Mouse (Mus musculus) left cerebral cortex, postnatal 25 days (tissue): ENCODE measurements around the gene Filip1. TPM values are rescaled to one million over a fixed set of nuclear protein-coding genes. Genes with fewer than 3 reads are reported as not detected.

Experiments
- DNase-seq, 2 experiments: peaks; one replicate each; pipeline ENCODE4 v3.0.0; 2022; ENCODE audit warnings: low spot score in 2 of 2, mixed read lengths in 1 of 2
- intact Hi-C: fragments of 180-260 bp; cut with DNase I; formaldehyde crosslinking; loops from one replicate; pipeline ENCODE4 v1.15.1; 2025
- total RNA-seq, 2 experiments: library from RNA; stranded (reverse); gene quantifications; 2 replicates each; pipeline ENCODE4 v1.2.3; 2021

Filip1 gene
- total RNA-seq, 2 experiments from 2014 or later, result 15.2 to 22.7 TPM

DNA sequence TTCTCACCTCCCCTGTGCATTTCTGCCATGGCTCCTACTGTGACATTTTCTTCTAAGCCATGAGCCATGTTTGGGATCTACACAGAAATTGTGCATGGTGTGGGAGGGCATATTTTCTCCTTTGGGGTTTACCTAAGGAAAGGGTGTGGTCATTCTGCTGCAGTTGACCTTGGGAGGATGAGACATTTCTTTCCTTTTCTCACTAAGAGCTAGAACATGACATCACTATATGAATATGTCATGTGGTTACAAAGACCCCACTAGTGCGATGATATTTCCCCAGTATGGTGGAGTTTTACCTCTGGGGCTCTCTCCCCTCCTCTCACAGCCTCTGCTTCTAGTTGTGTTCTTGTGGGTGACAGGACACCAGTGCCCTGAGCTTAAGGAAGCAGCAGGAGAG lies 22.9 kb downstream of the Filip1 start:
- intact Hi-C loops, result no loop called here
- no peak for DNase-seq

DNA sequence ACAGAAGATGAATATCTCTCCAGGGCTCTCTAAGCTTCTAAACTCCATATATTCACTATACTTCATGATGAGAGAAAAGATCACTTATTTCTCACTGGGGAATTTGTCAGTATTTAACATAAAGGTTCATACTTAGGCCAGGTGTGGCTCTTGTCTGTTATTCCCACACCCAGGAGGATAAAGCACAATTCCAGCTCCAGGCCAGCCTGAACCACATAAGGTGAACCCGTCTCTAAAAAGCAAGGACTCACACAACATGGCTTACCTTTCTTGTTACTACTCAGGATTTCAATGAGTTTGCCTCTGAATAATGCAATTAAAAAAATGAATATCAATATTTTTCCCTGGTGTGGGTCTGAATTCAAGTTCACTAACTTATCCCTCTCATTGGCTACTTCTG lies 23.6 kb downstream of the Filip1 start:
- no peak for DNase-seq
- intact Hi-C loops, result no loop called here

DNA sequence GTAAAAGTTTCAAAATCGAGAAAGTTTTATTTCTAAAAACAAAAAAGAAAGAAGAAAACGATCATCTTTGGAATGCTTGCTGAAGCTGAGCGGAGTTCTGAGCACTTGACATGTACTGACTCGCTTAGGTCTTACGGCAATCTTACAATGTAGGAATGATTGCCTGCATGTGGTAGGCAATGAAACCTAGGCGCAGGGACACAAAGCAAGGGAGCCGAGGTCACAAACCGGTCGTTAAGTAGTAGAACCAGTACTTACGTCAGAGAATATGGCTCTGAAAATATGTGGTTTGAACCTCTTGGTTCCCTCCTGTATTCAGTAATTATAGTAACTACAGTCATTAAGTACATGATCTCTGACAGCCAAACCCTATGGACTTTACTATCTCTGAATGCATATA lies 29.4 kb downstream of the Filip1 start:
- intact Hi-C loops, result no loop called here

DNA sequence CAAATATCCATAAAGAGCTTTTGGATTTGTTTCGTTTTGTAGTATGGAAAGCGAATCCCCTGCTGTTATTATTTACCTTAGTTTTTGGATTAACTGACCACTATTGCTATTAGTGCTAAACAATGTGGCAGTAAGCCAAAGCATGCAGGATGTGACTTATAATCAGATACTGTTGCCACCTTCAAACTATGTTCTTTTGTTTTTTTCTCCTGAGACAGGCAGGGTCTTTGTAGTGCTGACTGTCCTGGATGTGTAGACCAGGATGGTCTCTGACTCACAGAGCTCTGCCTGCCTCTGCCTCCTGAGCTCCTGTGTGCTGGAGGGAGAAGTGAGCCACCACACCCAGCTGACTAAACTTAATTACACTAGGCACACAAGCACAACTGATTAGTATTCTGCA lies 33.4 kb downstream of the Filip1 start:
- intact Hi-C loops, result no loop called here

More for the DNA sequence above, 29.4 kb downstream of the Filip1 start:
- no peak for DNase-seq

DNA sequence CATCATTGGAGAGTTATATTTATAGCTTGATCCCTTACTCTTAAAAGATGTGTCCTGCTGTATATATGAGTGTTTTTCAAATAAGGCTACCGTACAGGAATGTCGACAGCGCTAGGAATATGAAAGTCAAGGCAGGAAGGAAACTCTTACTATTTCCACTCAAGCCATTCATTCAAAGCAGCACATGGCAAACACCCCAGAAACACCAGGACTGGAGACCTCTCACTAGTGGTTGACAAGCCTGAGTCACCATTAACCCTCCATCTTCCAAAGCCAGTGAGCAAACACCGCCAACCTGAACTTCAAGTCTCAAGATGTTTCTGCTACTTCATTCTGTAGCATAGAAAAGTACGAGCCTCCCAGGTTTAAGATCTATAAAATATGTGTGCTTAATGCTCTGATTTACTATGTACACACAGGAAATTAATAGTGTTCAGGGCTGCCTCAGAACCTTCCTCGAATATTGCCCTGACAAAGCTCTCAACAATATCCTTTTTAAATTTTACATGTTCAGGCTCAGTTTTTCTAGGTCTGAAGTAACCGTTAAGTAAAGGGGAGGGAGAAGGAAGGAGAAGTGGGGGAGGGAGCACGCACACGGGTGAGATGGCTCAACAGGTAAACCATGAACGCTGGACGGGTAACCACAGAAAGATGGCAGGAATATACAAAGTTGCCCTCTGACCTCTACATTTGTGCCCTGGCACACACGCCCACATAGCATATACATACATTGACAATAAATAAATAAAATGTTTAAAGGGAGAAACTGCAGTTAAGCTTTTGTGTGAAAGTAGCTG lies 34.2 kb downstream of the Filip1 start:
- DNase-seq, result no peak
- intact Hi-C loops, result no loop called here

More for the DNA sequence above, 33.4 kb downstream of the Filip1 start:
- DNase-seq, result no peak

DNA sequence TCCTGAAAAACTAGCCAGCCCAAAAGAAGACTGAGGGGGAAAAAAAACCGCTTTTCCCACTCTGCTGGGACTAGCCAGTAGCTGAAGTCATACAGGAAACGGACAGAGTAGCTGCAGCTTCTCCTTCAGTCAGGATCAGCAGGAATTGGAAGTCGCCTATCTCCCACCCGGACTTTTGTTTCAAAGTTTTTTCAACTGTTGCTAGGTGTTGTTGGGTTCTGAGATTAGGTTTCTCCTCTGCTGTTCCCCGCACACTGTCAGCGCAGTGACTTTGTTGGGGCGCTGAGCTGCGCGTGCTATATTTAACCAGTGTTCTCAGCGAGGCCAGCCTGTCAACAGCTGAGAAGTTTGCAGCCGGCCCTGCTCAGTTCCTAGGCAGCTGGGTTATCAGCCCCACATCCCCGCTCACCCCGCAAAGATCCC lies 35.1 kb downstream of the Filip1 start:
- DNase-seq, result peak; percentile 52 to 53
- intact Hi-C loops, result no loop called here

DNA sequence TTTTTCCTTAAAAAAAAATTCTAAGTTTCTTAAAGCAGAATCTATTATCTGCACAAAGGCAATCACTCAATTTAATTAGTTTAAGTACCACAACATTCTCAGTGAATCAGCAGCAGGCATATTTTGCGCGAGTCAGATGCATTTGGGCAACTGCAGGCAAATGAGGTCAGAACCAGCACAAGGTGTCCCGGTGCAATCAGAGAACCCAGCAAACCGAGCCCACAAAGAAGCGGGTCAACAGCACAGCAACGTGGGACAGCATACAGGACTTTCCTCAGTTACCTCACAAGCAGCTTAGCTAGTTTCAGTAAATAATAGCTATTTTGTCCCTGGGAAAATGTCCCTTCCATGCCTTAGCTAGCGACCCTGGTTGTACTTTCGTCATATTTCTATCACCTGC lies 35.9 kb downstream of the Filip1 start:
- intact Hi-C loops, result no loop called here
- no peak for DNase-seq

DNA sequence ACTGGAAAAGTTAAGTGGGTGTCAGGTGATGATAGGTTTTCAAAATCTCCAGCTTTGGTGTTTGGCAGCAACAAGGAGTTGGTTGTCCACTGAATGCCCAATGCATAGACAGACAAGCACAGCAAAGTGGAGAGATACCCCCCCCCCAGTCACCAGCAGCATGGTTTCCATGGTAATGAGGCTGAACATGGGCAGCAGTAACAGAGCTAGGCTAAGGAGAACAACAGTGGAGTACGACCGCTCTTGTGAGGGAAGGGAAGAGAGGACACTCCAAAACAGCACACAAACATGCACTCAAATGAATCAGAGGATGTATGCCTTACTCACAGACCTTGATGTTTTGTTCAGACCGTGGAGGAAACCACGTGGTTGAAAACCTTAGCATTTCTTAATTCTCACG lies 37.5 kb downstream of the Filip1 start:
- intact Hi-C loops, result no loop called here

DNA sequence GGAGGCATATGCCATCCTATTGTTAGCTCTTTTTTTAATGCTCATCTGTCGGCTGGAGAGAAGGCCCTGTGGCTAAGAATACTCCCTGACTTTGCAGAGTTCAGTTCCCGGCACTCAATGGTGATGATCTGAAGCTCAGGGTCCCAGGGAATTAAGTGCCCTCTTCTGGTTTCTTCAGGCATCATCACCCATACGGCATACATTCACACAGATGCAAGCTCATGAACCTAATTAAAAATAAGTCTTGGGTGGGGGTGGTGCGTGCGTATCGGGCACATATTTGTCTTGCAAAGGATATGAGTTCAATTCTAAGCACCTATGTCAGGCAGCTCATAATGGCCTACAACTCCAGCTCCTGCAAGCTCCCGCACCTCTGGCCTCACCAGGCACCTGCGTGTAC lies 39.1 kb downstream of the Filip1 start:
- intact Hi-C loops, result no loop called here
- no peak for DNase-seq

More for the DNA sequence above, 37.5 kb downstream of the Filip1 start:
- DNase-seq, result no peak

DNA sequence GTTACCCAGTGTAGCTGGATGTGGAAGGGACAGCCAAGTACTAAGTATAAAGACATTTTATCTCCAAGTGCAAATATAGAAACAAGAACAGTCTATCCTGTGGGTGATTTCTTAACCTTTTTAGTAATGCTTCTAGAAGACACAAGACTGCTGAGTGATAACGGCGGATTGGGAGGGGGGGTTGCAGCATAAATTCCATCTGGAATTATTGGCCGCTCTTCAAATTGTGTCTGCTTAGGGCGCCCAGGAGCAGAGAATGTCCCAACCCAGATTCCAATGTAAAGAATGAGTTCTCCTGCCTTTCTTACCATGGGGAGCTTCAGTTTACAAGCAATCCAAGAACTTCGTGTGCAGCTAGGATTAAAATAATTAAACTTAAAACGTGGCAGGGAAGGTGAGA lies 39.9 kb downstream of the Filip1 start:
- intact Hi-C loops, result no loop called here
- DNase-seq, result no peak

DNA sequence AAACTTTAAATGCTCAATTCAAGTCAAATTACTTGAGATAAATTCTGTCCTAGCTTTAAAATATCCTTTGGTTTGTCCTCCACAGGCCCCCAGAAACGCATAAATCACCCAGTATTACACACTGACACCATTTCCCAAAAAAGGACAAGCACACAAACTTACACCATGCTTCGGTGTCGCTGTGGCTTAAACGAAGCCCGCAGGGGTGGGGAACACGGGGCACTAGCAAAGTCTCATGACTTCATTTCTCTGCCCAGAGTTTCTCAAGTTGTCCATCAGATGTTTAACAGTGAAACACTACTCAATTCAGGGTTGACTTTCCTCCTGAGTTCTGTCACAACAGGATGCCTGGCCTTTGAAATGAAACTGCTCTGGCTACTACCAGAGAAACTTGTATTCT lies 41.0 kb downstream of the Filip1 start:
- DNase-seq, result no peak
- intact Hi-C loops, result no loop called here

DNA sequence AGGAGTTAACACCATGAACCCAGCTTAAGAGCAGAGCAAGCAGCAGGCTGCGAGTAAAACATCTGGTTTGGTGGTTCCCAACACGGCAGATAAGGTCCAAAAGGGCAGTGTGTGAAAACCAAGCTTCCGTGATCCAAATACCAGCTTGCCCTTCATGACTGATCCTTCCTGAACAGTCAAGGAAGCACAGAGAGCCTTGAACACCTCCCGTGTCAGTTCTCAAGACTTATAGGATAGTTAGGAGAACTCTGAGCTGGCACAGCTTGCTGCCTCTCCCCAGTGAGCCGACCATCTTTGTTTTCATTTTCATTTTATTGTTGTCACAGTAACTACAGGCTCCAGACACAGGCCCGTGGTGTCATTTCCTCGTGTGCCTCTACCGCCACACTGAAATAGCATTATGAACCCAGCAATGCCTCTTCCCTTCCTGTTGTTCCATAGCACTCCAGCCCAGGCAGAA lies 42.0 kb downstream of the Filip1 start:
- no peak for DNase-seq
- intact Hi-C loops, result no loop called here

DNA sequence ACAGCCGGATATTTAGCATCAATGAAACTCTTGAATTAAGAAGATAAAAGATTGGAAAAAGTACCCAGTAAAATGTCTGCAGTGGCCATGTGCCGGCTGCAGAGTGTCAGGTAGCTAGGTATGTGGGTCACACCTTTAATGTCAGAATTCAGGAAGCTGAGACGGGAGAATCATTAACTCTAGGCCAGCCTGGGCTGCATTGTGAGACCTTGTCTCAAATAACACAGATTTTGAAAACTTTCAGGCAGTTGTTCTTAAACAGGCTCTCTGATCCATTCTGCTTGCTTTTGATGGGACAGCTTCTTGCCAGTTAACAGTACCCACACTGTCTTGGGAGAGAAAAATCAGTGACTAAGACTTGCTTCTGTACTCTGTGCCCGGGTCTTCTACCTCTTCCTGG lies 43.1 kb downstream of the Filip1 start:
- intact Hi-C loops, result no loop called here
- no peak for DNase-seq

DNA sequence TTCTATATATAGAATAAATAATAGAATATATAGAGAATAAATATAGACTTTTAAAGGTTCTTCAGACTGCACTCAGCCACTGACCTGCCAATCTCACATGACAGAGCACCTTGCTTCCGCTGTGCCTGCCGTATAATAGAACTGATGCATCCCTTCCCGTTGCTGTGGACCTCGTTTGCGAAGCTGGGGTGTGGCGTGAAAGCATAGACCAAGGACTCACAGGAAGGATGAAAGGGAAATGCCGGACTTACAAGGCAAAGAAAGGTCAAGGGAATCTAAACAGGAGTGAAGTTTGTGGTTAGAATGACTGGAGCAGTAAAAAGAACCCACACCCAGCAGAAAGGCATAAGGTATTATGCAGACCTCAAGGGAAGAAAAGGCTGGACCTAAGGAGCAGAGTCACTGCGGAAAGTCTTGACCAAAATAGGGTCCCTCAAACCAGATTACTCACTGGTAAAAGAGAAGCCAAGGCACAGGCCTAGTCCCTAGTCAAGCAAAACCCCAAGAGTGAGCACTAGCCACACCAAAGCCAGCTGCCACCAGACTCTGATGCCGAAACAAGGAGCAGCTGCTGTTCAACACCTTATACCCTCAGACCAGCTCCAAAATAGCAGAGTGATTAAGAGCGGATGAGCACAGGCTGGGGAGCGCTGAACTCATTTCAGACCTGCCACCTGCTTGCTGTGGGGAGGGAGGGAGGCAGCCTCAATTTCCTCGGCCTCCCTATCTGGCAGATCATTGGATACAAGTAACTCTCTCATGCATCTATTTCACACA lies 45.8 kb downstream of the Filip1 start:
- intact Hi-C loops, result no loop called here
- DNase-seq, result no peak

DNA sequence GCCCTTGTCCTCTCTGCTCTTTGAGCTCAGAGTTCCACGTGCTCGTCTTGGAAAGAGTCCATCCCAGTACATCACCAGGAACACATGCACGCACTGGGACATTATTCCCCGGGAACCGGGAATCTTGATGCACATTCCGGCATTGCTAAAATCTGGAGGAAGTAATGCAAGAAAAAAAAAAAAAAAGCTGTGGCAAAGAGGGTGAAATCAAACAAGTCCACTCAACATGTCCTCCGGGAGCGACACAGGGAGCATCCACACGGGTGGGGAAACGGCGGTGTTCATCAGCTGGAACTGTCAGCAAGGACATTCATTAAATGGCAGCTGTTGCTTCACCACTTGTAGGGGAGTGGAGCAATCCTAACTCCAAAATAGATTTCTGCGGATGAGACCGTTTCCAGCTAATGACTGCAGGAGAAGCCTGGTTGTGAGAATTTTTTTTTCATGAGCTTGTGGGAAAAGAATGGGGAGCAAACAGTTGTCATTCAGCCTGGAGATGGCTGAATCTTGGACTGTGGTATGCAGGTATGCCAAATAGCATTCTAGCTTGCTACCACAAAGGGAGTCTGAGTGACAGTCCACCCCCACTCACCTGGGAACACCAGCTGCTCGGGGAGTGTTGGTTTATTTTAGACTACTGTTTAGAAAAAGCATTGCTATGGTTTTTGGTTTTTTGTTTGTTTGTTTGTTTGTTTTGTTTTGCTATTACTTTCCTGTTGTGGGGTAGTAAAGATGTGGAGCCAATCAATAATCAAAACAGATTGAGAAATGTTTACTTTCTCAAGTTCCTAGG lies 46.9 kb downstream of the Filip1 start:
- intact Hi-C loops, result no loop called here

DNA sequence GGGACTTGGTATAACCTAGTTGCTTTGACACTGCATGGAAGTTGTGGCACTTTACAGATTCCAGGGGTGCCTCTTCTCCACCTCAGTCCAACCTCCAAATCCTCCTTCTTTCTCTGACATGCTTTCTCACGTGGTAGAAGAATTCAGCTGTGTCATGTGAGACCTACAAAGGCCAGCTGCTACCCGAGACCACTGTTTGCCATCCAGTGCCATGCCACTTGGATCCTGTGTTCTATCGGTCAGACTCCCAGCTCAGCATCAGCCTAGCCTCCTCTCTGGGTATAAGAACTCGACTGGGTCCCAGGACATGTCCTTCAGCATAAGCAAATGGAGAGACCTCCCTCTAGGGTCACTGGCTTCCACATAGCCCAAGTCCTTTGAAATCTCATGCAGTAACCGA lies 47.6 kb downstream of the Filip1 start:
- no peak for DNase-seq
- intact Hi-C loops, result no loop called here

More for the DNA sequence above, 46.9 kb downstream of the Filip1 start:
- DNase-seq, result no peak

DNA sequence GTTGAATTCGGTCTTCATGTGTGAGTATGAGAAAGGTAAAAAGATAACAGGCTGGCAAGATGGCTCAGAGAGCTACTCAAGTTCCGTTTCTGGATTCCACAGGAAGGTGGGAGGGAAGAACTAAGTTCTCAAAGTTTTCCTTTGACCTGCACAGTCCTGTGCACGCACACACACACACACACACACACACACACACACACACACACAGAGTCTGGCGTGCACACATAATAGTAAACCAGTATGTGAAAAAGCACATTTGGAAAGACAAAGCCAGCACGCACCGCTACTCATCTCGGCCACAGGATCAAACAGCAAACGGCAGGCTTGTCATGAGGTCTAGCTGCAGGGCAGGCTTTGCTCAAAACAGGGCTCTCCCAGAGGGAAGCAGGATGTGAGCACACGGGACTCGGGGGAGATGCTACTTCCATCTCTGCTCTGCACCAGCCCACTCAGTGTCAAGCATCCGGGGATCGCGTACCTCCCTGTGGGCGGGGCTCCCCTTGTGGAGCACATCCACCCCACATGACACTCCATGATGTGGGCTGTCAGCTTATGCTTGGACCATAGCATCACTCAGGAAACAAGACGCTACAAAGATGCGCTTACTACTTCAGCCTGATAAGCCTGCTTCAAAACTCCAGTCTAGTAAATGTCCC lies 50.9 kb downstream of the Filip1 start:
- intact Hi-C loops, result no loop called here
- peak; percentile 20 to 35 for DNase-seq

DNA sequence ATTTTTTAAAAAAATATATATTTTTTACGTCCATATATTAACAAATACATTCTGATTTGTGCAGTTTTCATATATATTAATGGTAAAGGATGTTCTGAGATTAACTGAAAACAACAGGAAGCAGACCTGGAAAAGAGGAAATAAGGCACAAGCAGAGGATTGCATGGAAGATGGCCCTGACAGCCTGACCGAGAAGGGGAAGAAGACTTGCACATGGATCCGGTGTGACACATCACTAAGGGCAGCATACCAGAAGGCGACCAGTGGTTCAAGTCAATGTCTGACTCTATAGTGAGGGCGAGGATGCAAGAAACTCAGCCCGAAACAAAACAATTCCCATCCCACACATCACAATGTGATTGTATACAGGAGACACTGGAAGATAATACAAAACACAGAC lies 52.2 kb downstream of the Filip1 start:
- DNase-seq, result no peak
- intact Hi-C loops, result no loop called here

DNA sequence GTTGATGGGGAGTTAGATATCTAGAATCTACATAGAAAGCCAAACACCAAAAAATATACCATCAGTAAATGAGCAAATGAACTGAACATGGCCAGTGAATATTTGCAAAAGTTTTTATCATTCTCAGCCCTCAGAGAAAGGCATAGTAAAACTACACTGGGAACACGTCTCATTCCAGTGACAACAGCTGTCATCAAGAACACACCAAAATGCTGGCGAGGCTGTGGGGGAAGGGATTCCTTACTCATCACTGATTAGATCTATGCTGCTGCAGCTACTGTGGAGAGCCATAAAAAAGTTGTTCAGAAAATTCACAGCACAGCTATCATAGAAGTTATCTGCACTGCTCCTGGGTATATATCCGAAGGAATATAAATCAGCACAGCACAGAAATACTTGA lies 54.3 kb downstream of the Filip1 start:
- intact Hi-C loops, result no loop called here
- DNase-seq, result no peak

DNA sequence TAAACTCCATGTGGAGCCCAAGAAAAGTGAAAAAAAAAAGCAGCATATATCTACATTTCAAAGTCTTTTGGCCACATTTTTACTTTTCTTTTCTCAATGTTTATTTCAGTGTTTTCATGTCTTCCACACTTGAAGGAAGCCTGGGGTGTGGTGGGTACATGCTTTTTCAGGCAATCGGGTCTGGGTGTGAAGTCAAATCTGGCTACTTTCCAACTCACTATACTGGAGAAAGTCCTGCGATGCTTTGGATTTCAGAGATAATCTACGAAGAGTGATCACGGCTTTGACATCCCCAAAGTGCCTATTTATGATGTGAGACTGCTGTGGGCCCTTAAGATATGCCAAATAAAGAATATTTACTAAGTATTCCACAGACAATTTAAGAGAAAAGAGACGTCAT lies 57.7 kb downstream of the Filip1 start:
- DNase-seq, result no peak
- intact Hi-C loops, result no loop called here
